Mouse (Mus musculus) hindbrain, embryonic 11.5 days (tissue): ENCODE measurements at regions not wholly inside any gene's neighbourhood (a gene's known extent, or its start where the extent isn't known, plus 50 kb on each side); places are given as distances from the start of the nearest gene placed in this dataset.

Source experiments
- ATAC-seq: fragments of 200-750 bp; cut with Nextera tagmentation; 2 replicates; pipeline ENCODE4 v1.8.0; 2017; ENCODE audit warnings: mild to moderate bottlenecking, moderate TSS enrichment, moderate library complexity; ENCODE audit not compliant: low FRiP score
- DNase-seq: peaks from one replicate; pipeline ENCODE4 v3.0.0-alpha.2; 2015; ENCODE audit warnings: low spot score
- H3K27ac ChIP-seq: fragments of 300-500 bp; sonication (generic); 2 replicates; pipeline ENCODE4 v1.5.1; 2014; ENCODE audit warnings: mild to moderate bottlenecking, low read depth, low read length
- H3K27me3 ChIP-seq: fragments of 300-500 bp; sonication (generic); 2 replicates; pipeline ENCODE4 v1.6.1; 2014; ENCODE audit warnings: mild to moderate bottlenecking, low read length, moderate library complexity, mixed read lengths; ENCODE audit not compliant: control insufficient read depth, insufficient read depth
- H3K36me3 ChIP-seq: fragments of 300-500 bp; sonication (generic); 2 replicates; pipeline ENCODE4 v1.6.1; 2014; ENCODE audit warnings: mild to moderate bottlenecking, low read length, moderate library complexity, mixed read lengths; ENCODE audit not compliant: control insufficient read depth, insufficient read depth
- H3K4me1 ChIP-seq: fragments of 300-500 bp; sonication (generic); replicated peaks from 2 replicates; pipeline ENCODE4 v1.6.1; 2014; ENCODE audit warnings: low read length, mixed read lengths; ENCODE audit not compliant: control insufficient read depth, insufficient read depth
- H3K4me2 ChIP-seq: fragments of 300-500 bp; sonication (generic); replicated peaks from 2 replicates; pipeline ENCODE4 v1.6.1; 2014; ENCODE audit warnings: mild to moderate bottlenecking, low read depth, low read length
- H3K4me3 ChIP-seq: fragments of 300-500 bp; sonication (generic); 2 replicates; pipeline ENCODE4 v1.5.1; 2014; ENCODE audit warnings: low read depth, low read length
- H3K9ac ChIP-seq: fragments of 300-500 bp; sonication (generic); 2 replicates; pipeline ENCODE4 v1.6.1; 2014; ENCODE audit warnings: low read depth, low read length
- H3K9me3 ChIP-seq: fragments of 300-500 bp; sonication (generic); 2 replicates; pipeline ENCODE4 v1.6.1; 2016; ENCODE audit warnings: low read length; ENCODE audit not compliant: control insufficient read depth
- WGBS: fragments of 180-500 bp; shearing (Covaris S2); extraction: QIAGEN DNeasy Blood & Tissue Kit; methylation state at CpG from one replicate; pipeline ENCODE4 v1.1.7; 2014; 5-methylcytosine and 5-hydroxymethylcytosine counted together

DNA sequence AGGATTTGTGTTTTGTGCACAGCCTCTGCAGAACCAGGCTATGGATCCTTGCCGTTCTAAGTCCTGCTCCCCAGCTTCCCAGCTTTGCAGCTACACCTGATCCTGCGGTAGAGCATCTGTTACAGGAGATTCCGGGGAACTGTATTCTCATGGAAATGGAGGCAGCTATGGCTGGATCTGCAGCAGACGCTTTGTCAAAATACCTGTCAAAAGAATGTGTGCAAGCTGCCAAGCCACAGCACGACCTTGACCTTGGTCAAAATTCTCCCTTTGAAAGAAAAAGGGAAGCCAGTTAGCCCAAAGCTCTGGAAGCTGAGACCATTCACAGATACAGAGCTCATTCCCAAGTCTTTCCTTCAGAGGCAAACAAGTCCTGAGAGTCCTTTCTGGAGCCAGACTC is 255.3 kb downstream of the Med13l start:
- Histone ChIP-seq H3K4me1 (no peaks in the 10 kb centered on the region), H3K9me3 (no peaks in the 10 kb centered on the region), H3K9ac (no peak overlapping the region), H3K4me2 (no peak overlapping the region), H3K27me3 (no peaks in the 10 kb centered on the region), H3K4me3 (no peak overlapping the region), H3K36me3 (no peaks in the 10 kb centered on the region), H3K27ac (no peak overlapping the region)
- ATAC-seq (no peak), DNase-seq (no peak)
- WGBS, result 72% methylated on average over 5 of the region's 5 CpGs

DNA sequence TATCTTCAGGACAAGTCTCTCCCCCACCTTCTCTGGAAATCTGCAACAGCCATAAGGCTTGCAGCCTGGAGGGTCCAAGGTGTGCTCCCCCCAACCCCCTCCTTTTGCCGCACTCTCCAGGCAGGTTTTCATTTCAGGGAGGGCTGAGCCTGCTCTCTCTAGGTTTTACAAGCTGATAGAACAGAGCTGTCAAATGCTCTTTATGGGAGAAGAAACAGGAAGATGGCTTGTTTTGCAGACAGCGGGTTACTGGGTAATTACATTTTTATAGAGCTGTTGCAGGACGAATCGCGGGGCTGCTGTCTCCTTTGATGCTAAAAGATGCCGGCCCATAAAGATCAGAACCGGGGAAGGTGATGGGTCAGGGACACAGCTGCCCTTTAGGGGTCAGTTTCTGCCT is 257.8 kb downstream of the Med13l start:
- no peaks in the 10 kb centered on the region for H3K4me1 ChIP-seq
- no peak overlapping the region for H3K4me2 ChIP-seq
- ATAC-seq, result no peak
- H3K27ac ChIP-seq, result no peak overlapping the region
- no peaks in the 10 kb centered on the region for H3K36me3 ChIP-seq
- WGBS, result 84% methylated on average over 7 of the region's 7 CpGs
- no peak for DNase-seq
- H3K27me3 ChIP-seq, result no peaks in the 10 kb centered on the region
- no peaks in the 10 kb centered on the region for H3K9me3 ChIP-seq
- no peak overlapping the region for H3K9ac ChIP-seq
- no peak overlapping the region for H3K4me3 ChIP-seq

DNA sequence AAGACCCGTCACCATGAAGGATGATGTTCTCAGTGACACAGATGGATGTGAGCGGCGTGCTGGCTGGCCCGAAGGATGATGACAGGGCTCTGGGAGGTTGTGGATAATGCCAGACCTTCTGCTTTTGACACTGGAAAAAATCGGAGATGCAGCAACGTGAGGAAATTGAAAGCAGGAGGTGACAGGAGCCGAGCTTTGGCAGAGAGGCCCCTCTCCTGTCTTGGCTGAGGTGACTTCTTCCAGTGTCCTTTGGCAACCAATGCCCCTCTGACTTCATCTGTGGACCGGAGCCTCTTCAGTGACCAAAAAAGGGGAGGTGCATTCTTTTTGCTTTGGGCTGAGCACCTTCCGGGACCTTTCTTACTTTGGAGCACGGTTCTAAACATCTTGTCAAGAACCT is 264.3 kb downstream of the Med13l start:
- Histone ChIP-seq H3K9ac (no peak overlapping the region), H3K27me3 (no peaks in the 10 kb centered on the region), H3K27ac (no peak overlapping the region), H3K4me3 (no peak overlapping the region), H3K36me3 (no peaks in the 10 kb centered on the region), H3K9me3 (no peaks in the 10 kb centered on the region), H3K4me1 (no peaks in the 10 kb centered on the region), H3K4me2 (no peak overlapping the region)
- WGBS, result 91% methylated on average over 10 of the region's 10 CpGs
- DNase-seq (no peak), ATAC-seq (no peak)

DNA sequence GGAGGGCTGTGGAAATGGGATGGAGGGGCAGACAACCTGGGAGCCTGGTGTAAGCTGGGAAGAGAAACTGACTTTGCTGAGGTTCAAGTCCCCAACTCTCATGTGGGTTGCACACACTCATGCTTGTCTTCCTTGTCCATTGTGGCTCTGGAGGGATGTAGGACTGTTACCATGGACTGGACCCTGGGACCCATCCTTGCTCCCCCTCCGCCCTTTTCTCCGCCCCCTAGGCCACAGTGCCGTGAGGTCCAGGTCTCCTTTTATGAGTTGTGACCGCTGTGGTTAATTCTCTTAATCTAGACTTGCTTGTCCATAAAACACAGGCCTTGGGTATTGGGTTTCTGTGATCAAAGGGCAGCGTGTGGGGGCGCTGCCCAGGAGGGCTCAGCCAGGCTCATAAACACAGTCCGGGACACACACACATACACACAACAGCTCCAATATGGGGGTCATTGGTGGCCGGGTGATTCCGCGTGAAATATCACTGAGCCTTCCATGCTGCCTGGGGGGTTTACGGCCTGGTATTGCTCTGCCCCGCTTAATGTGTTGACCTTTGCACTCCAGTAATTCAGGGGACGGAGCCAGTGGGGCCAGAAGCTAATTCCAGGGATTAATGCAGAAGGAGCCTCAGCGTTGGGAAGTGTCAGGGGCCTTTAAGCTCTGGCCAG is 268.7 kb downstream of the Med13l start:
- Histone ChIP-seq H3K4me2 (no peak overlapping the region), H3K4me1 (no peaks in the 10 kb centered on the region), H3K27ac (no peak overlapping the region), H3K27me3 (no peaks in the 10 kb centered on the region), H3K9me3 (no peaks in the 10 kb centered on the region), H3K4me3 (no peak overlapping the region), H3K36me3 (no peaks in the 10 kb centered on the region), H3K9ac (no peak overlapping the region)
- ATAC-seq, result no peak
- DNase-seq, result no peak
- WGBS, result 54% methylated on average over 14 of the region's 14 CpGs

DNA sequence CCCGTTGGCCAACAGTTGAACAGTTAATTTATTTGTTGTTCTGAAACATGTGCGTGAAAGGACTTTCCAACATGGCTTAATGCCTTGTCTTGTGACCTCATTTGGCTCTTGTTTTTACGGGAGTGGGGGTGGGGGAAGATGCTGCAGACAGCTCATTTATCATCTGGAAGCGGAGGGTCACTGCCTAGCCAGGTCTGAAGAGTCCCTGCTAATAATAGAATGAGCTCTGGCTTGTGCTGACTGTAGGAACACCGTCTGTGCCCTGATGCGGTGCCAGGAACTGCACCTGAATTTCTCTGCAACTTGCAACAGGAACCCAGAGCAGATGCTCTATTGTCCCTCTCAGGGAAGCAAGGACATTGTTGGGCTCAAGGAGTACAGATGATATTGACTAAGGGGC is 272.2 kb downstream of the Med13l start:
- Histone ChIP-seq H3K36me3 (no peaks in the 10 kb centered on the region), H3K9me3 (no peaks in the 10 kb centered on the region), H3K4me3 (no peak overlapping the region), H3K4me2 (no peak overlapping the region), H3K27me3 (no peaks in the 10 kb centered on the region), H3K4me1 (no peaks in the 10 kb centered on the region), H3K27ac (no peak overlapping the region), H3K9ac (no peak overlapping the region)
- ATAC-seq (no peak), DNase-seq (peak; percentile 26)
- WGBS, result 37% methylated on average over 6 of the region's 6 CpGs

DNA sequence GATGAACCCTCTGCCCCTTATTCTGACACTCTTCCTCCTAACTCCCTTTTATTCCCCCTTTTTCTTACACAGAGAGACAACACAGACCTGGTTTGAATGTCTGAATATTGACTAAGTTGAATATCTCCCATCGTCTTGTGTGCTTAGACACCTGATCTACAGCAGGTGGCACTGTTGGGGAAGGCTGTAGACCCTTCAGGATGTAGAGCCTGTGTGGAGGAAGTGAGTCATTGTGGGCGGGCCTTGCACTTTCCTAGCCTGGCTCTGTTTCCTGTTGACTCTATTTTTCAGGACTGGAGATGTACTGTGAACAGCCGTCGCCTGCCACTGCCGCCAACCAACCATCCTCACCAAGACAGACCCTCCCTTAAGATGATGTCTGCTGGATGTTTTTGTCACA is 273.6 kb downstream of the Med13l start:
- no peak overlapping the region for H3K4me3 ChIP-seq
- no peak overlapping the region for H3K4me2 ChIP-seq
- WGBS, result 92% methylated on average over 5 of the region's 5 CpGs
- H3K36me3 ChIP-seq, result no peaks in the 10 kb centered on the region
- ATAC-seq (no peak), DNase-seq (no peak)
- no peak overlapping the region for H3K27ac ChIP-seq
- H3K4me1 ChIP-seq, result no peaks in the 10 kb centered on the region
- no peaks in the 10 kb centered on the region for H3K9me3 ChIP-seq
- no peak overlapping the region for H3K9ac ChIP-seq
- H3K27me3 ChIP-seq, result no peaks in the 10 kb centered on the region

DNA sequence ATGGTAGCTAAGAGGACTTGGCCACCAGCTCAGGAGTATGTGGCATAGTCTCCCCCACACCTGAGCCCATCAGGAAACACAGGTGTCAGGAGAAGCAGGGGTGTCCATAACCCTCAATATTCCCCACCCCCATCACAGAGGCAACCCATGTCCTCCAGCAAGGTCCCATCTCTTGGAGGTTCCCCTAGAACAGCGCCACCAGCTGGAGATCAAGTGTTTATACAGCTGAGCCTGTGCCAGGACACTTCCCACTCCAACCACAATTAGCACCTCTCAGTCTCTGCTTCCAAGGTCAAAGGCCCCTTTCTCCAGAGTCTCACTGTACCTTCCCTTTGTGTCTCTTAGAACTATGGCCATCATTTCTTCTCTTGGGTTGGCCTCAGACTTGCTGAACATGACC is 276.5 kb downstream of the Med13l start:
- 31% methylated on average over 1 of the region's 1 CpGs for WGBS
- ATAC-seq, result no peak

DNA sequence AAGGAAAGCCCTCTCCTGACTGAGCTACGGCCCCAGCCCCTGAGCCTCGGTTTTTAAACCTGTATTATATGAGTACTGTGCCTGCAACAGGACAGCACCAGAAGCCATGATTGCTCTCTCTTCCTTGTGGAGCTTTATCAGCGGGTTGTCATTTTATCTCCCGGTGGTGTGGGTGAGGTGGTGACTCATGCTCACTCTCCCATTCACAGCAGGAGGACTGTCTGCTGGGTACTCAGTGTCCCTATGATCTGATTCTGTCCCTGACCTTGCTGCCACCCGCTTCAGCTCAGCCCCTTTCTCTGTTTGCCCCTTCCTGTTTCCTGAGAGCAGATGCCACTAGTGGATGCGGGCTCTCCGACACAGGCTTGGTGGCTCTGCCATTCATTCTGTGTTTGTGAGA is 277.9 kb downstream of the Med13l start:
- no peaks in the 10 kb centered on the region for H3K27me3 ChIP-seq

More for the DNA sequence above, 276.5 kb downstream of the Med13l start:
- H3K27ac ChIP-seq, result no peak overlapping the region
- no peaks in the 10 kb centered on the region for H3K4me1 ChIP-seq
- H3K27me3 ChIP-seq, result no peaks in the 10 kb centered on the region
- H3K4me3 ChIP-seq, result no peak overlapping the region
- no peak overlapping the region for H3K4me2 ChIP-seq
- H3K9ac ChIP-seq, result no peak overlapping the region
- no peak for DNase-seq
- H3K9me3 ChIP-seq, result no peaks in the 10 kb centered on the region
- no peaks in the 10 kb centered on the region for H3K36me3 ChIP-seq

DNA sequence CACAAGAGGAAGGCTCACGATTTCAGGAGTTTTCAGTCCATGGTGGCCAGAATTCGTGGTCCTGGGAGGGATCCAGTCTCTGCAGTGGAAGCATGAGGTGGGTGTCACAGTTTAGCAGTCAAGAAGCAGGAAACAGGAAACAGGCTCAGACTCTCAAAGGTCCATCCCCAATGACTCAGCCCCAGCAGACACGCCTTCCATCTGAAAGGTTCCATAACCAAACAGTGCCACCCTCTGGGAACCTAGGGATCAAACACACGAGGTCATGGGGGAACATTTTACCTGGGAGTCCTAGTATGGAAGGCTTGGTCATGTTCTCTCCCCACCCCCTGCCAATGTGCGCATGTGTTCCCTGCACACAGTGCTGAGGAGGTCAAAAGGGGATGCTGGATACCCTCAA is 279.4 kb downstream of the Med13l start:
- H3K4me1 ChIP-seq, result no peaks in the 10 kb centered on the region
- no peaks in the 10 kb centered on the region for H3K9me3 ChIP-seq
- no peak overlapping the region for H3K9ac ChIP-seq
- no peaks in the 10 kb centered on the region for H3K27me3 ChIP-seq
- no peak overlapping the region for H3K4me2 ChIP-seq
- WGBS, result 69% methylated on average over 5 of the region's 5 CpGs
- no peaks in the 10 kb centered on the region for H3K36me3 ChIP-seq
- H3K4me3 ChIP-seq, result no peak overlapping the region
- no peak overlapping the region for H3K27ac ChIP-seq
- DNase-seq, result no peak
- no peak for ATAC-seq

More for the DNA sequence above, 277.9 kb downstream of the Med13l start:
- DNase-seq (no peak), ATAC-seq (no peak)
- Histone ChIP-seq H3K4me1 (no peaks in the 10 kb centered on the region), H3K9ac (no peak overlapping the region), H3K36me3 (no peaks in the 10 kb centered on the region), H3K9me3 (no peaks in the 10 kb centered on the region), H3K4me3 (no peak overlapping the region), H3K27ac (no peak overlapping the region), H3K4me2 (no peak overlapping the region)
- WGBS, result 81% methylated on average over 7 of the region's 7 CpGs
